Mouse (Mus musculus): ENCODE results near the gene Ssr2. TPM values are rescaled to one million over a fixed set of nuclear protein-coding genes. Genes with fewer than 3 reads are reported as not detected.

The Ssr2 gene
- polyA plus RNA-seq, 1 experiment = 77.2 TPM

DNA sequence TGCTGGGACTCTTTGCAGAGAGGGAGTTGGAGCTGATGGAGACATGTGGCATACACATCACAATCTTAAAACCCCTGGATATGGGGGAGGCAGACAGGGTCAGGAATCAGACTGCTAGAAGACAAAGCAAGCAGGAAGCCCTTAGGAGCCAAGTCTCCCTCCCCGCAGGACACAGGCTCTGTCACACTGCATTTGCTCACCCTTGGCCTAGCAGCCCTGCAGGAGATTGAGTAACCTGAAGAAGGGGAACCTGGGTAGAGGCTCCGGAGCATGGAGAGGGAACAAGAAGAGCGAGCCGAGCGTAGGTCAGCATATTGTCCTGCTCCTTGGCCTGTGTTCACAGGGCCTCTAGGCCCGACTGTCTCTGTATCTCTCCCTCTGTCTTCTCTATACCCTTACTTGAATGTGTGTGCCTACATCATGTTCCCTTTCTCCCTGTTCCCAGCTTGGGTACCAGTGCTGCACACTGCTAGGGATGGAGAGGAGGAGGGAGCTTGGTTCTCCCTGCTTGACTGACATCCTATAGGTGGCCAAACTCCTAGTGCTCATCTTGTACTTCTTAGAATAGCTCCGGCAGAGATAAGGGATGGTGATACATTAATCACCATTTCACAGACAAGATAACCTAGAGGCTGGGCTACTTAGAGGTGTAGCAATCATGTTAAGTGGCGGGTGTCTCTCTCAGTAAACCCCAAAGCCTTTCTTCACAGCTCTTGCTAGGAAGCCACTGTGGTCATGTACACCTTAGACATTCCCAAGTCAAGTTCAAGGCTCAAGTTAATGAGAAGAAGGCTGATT is 42.6 kb downstream of the Ssr2 start:
- no peak for DNase-seq (ENCODE audit: low read depth in 1 of 2, low spot score in 2 of 2)
- TF ChIP-seq CTCF (IDR thresholded peaks at IDR 0.05; ENCODE audit: extremely low read depth, insufficient read depth, insufficient read length, insufficient replicate concordance) (no peak), POLR2A (IDR thresholded peaks at IDR 0.05; ENCODE audit: low read depth, low read length) (no peak)
- Histone ChIP-seq H3K4me1 (ENCODE audit: control insufficient read depth, insufficient read depth, insufficient read length) (peaks cover 21% of the 10 kb centered on the region; the same call in 1 of the 2 replicates), H3K4me3 (ENCODE audit: extremely low read depth, insufficient read depth, insufficient read length) (no peak overlapping the region), H3K27ac (ENCODE audit: insufficient read depth, low read length) (no peak overlapping the region; the same call in 1 of the 2 replicates), H3K27me3 (ENCODE audit: control insufficient read depth, insufficient read depth, low read length) (no peaks in the 10 kb centered on the region), H3K36me3 (ENCODE audit: control insufficient read depth, insufficient read depth, low read length) (peaks cover 2% of the 10 kb centered on the region; the same call in 1 of the 2 replicates)
- 77% methylated on average over 8 of the region's 8 CpGs for WGBS

DNA sequence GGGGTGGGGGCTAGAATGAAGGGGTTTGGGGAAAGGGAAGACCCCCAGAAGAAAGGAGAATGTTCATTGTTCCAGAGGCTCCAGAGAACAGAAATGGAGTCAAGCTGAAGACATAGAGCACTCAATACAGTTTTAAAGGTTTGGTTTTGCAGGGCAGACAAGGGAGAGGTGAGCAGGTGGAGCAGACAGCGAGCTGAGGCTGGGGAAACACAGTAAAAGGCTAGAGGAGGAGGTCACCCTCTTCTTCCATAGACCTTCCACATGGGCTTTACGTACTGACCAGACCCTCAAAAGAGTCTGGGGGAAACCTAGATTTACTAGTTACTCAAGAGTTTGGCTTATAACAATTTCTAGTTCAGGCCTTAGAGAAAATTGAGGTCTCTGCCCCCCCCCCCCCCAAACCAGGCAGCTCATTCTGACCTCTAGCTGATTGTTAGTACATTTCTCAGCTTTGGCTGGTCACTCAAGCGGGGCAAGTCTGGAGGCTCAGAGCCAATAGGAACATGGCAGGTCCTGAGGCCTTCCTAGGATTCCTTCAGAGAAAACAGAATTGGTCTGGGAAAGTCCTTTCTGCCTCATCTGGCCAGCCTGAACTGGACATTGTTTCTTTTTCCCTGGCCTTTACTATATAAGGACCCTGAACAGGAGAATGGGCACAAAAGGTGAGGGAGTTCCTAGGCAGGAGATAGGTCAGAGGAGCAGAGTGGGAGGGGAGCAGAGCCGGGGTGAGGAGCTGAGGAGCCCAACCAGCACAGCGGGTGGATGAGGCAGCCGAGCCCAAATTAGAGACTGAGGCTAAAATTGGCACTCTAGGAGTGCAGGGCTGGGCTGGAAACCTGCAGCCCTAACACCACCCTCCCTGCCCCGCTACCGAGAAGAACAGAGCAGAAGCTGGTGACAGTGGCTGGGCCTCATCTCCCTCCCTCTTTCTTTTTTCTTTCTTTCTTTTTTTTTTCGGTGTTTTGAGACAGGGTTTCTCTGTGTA is 43.7 kb downstream of the Ssr2 start:
- TF ChIP-seq POLR2A (IDR thresholded peaks at IDR 0.05; ENCODE audit: low read depth, low read length) (no peak), CTCF (IDR thresholded peaks at IDR 0.05; ENCODE audit: extremely low read depth, insufficient read depth, insufficient read length, insufficient replicate concordance) (no peak)
- DNase-seq (ENCODE audit: low read depth in 1 of 2, low spot score in 2 of 2) = no peak
- Histone ChIP-seq H3K4me3 (ENCODE audit: extremely low read depth, insufficient read depth, insufficient read length) (no peak overlapping the region), H3K27ac (ENCODE audit: insufficient read depth, low read length) (no peak overlapping the region), H3K4me1 (ENCODE audit: control insufficient read depth, insufficient read depth, insufficient read length) (peaks cover 29% of the 10 kb centered on the region; the same call in 1 of the 2 replicates), H3K36me3 (ENCODE audit: control insufficient read depth, insufficient read depth, low read length) (peaks cover 2% of the 10 kb centered on the region; the same call in 1 of the 2 replicates), H3K27me3 (ENCODE audit: control insufficient read depth, insufficient read depth, low read length) (no peaks in the 10 kb centered on the region)
- WGBS = 52% methylated on average over 9 of the region's 9 CpGs

DNA sequence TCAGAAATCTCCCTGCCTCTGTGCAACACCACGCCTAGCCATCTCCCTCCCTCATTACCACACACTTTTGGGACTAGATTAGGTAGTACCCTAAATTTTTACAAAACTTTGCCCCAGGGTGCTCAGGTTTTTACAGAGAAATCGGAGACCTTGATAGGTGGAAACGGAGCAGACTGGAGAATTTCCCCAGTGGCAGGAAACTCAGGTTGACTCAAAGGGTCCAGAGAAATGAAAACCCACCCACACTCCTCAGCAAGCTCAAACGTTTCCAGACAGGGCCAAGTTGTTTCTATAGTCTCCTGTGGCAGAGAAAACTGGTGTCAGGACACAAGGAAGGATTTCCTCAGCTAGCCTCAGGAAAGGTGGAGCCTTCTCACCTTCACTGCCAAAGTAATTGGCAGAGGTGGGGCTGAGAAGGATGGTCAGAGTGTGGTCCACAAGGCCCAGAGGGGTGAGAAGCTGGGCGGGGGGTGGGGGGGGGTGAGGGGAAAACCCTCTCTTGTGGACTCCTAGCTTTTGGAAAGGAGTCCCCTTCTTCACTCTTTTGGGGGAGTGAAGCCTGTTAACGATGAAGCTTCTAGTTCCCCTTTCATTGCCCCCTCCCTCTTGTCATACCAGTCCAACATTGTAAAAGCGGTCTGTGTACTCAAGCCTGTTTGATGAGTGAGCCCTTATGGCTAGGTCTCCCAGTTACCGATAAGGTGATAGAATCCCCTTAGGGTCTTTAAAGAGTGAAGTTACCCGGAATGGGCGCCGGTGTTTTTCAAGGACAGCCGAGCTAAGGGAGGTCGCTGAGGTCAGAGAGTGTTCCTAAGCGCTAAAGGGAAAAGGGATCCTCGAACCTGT is 44.7 kb downstream of the Ssr2 start:
- H3K4me1 ChIP-seq (ENCODE audit: control insufficient read depth, insufficient read depth, insufficient read length) = peaks cover 31% of the 10 kb centered on the region; the same call in 1 of the 2 replicates
- peak overlapping the region; percentile 93 for H3K27ac ChIP-seq (ENCODE audit: insufficient read depth, low read length)
- DNase-seq (ENCODE audit: low read depth in 1 of 2, low spot score in 2 of 2) = no peak
- TF ChIP-seq CTCF (IDR thresholded peaks at IDR 0.05; ENCODE audit: extremely low read depth, insufficient read depth, insufficient read length, insufficient replicate concordance) = no peak
- no peak for TF ChIP-seq POLR2A (IDR thresholded peaks at IDR 0.05; ENCODE audit: low read depth, low read length)
- H3K36me3 ChIP-seq (ENCODE audit: control insufficient read depth, insufficient read depth, low read length) = 0 out of 2 replicates have a peak, but pooled peaks cover 1% of the 10 kb centered on the region
- WGBS = 12% methylated on average over 15 of the region's 15 CpGs
- no peaks in the 10 kb centered on the region for H3K27me3 ChIP-seq (ENCODE audit: control insufficient read depth, insufficient read depth, low read length)
- H3K4me3 ChIP-seq (ENCODE audit: extremely low read depth, insufficient read depth, insufficient read length) = peak overlapping the region; percentile 88

DNA sequence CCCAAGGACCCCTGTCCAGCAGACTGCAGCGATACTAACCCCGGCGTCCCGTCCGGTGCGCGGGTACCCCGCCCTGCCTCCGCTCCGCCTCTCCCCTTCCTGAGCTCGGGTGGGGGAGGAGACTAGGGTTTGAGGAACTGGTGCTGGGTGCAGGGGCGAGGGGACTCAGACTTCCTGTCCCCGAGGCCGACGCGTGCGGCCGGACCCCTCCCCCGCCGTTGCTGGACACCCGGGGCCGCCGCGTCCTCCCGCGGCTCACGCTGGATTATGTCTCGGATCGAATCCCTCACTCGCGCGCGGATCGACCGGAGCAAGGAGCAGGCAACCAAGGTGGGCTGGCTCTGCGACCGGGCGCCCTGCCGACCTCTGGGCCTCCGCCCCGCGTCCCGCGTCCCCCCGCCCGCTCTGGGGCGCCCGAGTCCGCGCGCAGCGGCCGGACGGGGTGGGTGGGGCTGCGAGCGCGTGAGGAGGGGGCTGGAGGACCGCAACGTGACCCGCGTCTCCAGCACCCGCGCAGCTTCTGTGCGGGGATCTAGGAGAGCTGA is 45.4 kb downstream of the Ssr2 start:
- H3K4me1 ChIP-seq (ENCODE audit: control insufficient read depth, insufficient read depth, insufficient read length) = peaks cover 25% of the 10 kb centered on the region; the same call in 1 of the 2 replicates
- peak; percentile 33 to 87 for DNase-seq (ENCODE audit: low read depth in 1 of 2, low spot score in 2 of 2)
- TF ChIP-seq CTCF (IDR thresholded peaks at IDR 0.05; ENCODE audit: extremely low read depth, insufficient read depth, insufficient read length, insufficient replicate concordance) = no peak
- peak; percentile 61 for TF ChIP-seq POLR2A (IDR thresholded peaks at IDR 0.05; ENCODE audit: low read depth, low read length)
- peak overlapping the region; percentile 88 for H3K4me3 ChIP-seq (ENCODE audit: extremely low read depth, insufficient read depth, insufficient read length)
- peak overlapping the region; percentile 93 for H3K27ac ChIP-seq (ENCODE audit: insufficient read depth, low read length)
- under 1% methylated on average over 58 of the region's 64 CpGs for WGBS
- no peaks in the 10 kb centered on the region for H3K27me3 ChIP-seq (ENCODE audit: control insufficient read depth, insufficient read depth, low read length)
- peaks cover 5% of the 10 kb centered on the region; the same call in 1 of the 2 replicates for H3K36me3 ChIP-seq (ENCODE audit: control insufficient read depth, insufficient read depth, low read length)

DNA sequence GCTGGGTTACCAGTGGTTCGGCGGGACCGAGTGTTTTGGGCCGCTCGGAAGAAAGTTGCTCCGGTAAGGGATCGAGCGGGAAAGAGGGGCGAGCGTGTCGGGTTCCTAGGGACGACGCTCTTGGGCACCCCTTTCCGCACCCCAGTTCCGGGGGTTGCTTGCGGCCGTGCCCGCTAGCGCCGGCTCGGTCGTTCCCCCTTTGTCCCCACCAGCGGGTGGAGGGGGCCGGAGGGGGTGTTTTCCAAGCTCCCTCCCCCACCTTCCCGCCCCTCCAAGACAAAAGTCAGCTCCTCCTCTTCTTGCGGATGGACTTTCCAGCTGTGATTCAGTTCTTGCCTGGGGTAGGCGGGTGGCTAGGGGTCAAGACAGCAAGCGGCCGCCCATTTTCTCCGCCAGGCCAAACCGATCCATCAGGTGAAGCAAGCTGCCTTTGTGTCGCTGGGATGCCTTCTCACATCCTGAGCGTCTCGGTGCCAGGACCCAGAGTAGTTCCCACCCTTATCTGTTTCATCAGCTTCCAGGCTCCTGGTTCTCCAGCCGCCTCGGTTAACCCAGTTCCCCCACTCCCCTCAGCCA is 45.9 kb downstream of the Ssr2 start:
- Histone ChIP-seq H3K36me3 (ENCODE audit: control insufficient read depth, insufficient read depth, low read length) (peaks cover 7% of the 10 kb centered on the region; the same call in 1 of the 2 replicates), H3K4me3 (ENCODE audit: extremely low read depth, insufficient read depth, insufficient read length) (peak overlapping the region; percentile 88), H3K4me1 (ENCODE audit: control insufficient read depth, insufficient read depth, insufficient read length) (peaks cover 26% of the 10 kb centered on the region; the same call in 1 of the 2 replicates), H3K27me3 (ENCODE audit: control insufficient read depth, insufficient read depth, low read length) (no peaks in the 10 kb centered on the region), H3K27ac (ENCODE audit: insufficient read depth, low read length) (peak overlapping the region; percentile 93)
- no peak for TF ChIP-seq POLR2A (IDR thresholded peaks at IDR 0.05; ENCODE audit: low read depth, low read length)
- no peak for TF ChIP-seq CTCF (IDR thresholded peaks at IDR 0.05; ENCODE audit: extremely low read depth, insufficient read depth, insufficient read length, insufficient replicate concordance)
- WGBS = under 1% methylated on average over 36 of the region's 36 CpGs
- DNase-seq (ENCODE audit: low read depth in 1 of 2, low spot score in 2 of 2) = peak in 1 of 2 experiments; percentile 27
